1 mouse cellular context compared by ENCODE assay signal in genomic region chr11:62458276-62458724, GRCm38 (mm10).
TF ChIP-seq lines count a peak whose summit lies in the region.

Gene Pigl, plus strand, starts transcription at chr11:62458460.
Gene Ncor1, minus strand, starts transcription at chr11:62458541.

TF ChIP-seq in CH12.LX, 34 proteins besides CTCF, POLR2A, EP300 and RAD21 (continued from another document):
- TF ChIP-seq CHD2 (IDR thresholded peaks at IDR 0.05; ENCODE audit: low read length): 0 out of 2 replicates have a peak, but pooled peaks have one; percentile 6
- TF ChIP-seq USF1 (IDR thresholded peaks at IDR 0.05; ENCODE audit: low read depth, low read length): no peak
- TF ChIP-seq MEF2A (IDR thresholded peaks at IDR 0.05; ENCODE audit: borderline replicate concordance, low read depth, low read length): peak; percentile 67; the same call in 1 of the 2 replicates
- peak; percentile 80 for TF ChIP-seq ELF1 (IDR thresholded peaks at IDR 0.05; ENCODE audit: low read depth, low read length)
- TF ChIP-seq TCF12 (IDR thresholded peaks at IDR 0.05; ENCODE audit: low read depth, low read length): peak; percentile 91
- no peak for TF ChIP-seq ETS1 (conservative IDR thresholded peaks at IDR 0.05; ENCODE audit: low read depth, low read length)
- no peak for TF ChIP-seq SMC3 (IDR thresholded peaks at IDR 0.05; ENCODE audit: low read depth, low read length)
- TF ChIP-seq USF2 (conservative IDR thresholded peaks at IDR 0.05; ENCODE audit: low read depth, low read length): no peak
- TF ChIP-seq IRF4 (IDR thresholded peaks at IDR 0.05; ENCODE audit: low read depth, low read length): no peak; the same call in 1 of the 2 replicates
- TF ChIP-seq UBTF (IDR thresholded peaks at IDR 0.05; ENCODE audit: low read depth, low read length): peak; percentile 99
- TF ChIP-seq E2F4 (IDR thresholded peaks at IDR 0.05; ENCODE audit: insufficient replicate concordance, low read depth, low read length): no peak
- peak; percentile 88 for TF ChIP-seq NELFE (IDR thresholded peaks at IDR 0.05; ENCODE audit: low read depth, low read length)
- peak; percentile 86 for TF ChIP-seq HCFC1 (IDR thresholded peaks at IDR 0.05; ENCODE audit: low read depth, low read length)
- TF ChIP-seq KAT2A (IDR thresholded peaks at IDR 0.05; ENCODE audit: insufficient replicate concordance, low read length): peak; percentile 59; the same call in 1 of the 2 replicates
- TF ChIP-seq ZMIZ1 (IDR thresholded peaks at IDR 0.05; ENCODE audit: low read depth, low read length): peak; percentile 45; the same call in 1 of the 2 replicates
- TF ChIP-seq JUND (conservative IDR thresholded peaks at IDR 0.05; ENCODE audit: low read depth, low read length): no peak
- peak; percentile 84 for TF ChIP-seq MAX (IDR thresholded peaks at IDR 0.05; ENCODE audit: low read length)
- TF ChIP-seq POLR2AphosphoS2 (IDR thresholded peaks at IDR 0.05; ENCODE audit: low read depth, low read length): peak; percentile 64; the same call in 1 of the 2 replicates
- peak; percentile 68; the same call in 1 of the 2 replicates for TF ChIP-seq TBP (conservative IDR thresholded peaks at IDR 0.05; ENCODE audit: low read depth, low read length)
- TF ChIP-seq RCOR1 (conservative IDR thresholded peaks at IDR 0.05; ENCODE audit: low read depth, low read length): peak; percentile 54; the same call in 1 of the 2 replicates
- peak; percentile 65 for TF ChIP-seq MXI1 (IDR thresholded peaks at IDR 0.05; ENCODE audit: low read depth, low read length)
- peak; percentile 33 for TF ChIP-seq CHD1 (IDR thresholded peaks at IDR 0.05; ENCODE audit: low read depth, low read length)
- peak; percentile 81; the same call in 1 of the 2 replicates for TF ChIP-seq SIN3A (IDR thresholded peaks at IDR 0.05; ENCODE audit: low read length)
- no peak for TF ChIP-seq MAFK (IDR thresholded peaks at IDR 0.05; ENCODE audit: insufficient replicate concordance, low read length)
- 0 out of 2 replicates have a peak, but pooled peaks have one; percentile 13 for TF ChIP-seq ZNF384 (IDR thresholded peaks at IDR 0.05; ENCODE audit: low read depth, low read length)
- no peak for TF ChIP-seq ZC3H11A (IDR thresholded peaks at IDR 0.05; ENCODE audit: low read depth, low read length)
